Mouse (Mus musculus) kidney, embryonic 14.5 days (tissue): ENCODE measurements around the gene Mylk. TPM values are rescaled to one million over a fixed set of nuclear protein-coding genes. Genes with fewer than 3 reads are reported as not detected.

Source experiments
- ATAC-seq: fragments of 200-750 bp; cut with Nextera tagmentation; 2 replicates; pipeline ENCODE4 v1.8.0; 2017; ENCODE audit warnings: moderate number of reproducible peaks, mild to moderate bottlenecking, moderate TSS enrichment, moderate library complexity; ENCODE audit not compliant: low FRiP score, low TSS enrichment
- H3K27ac ChIP-seq: fragments of 300-500 bp; sonication (generic); 2 replicates; pipeline ENCODE4 v1.5.1; 2014; ENCODE audit warnings: low read depth, mild to moderate bottlenecking, low read length, moderate library complexity, mixed read lengths
- H3K27me3 ChIP-seq: fragments of 300-500 bp; sonication (generic); 2 replicates; pipeline ENCODE4 v1.6.1; 2014; ENCODE audit warnings: mild to moderate bottlenecking, low read length; ENCODE audit not compliant: control insufficient read depth, insufficient read depth
- H3K36me3 ChIP-seq: fragments of 300-500 bp; sonication (generic); 2 replicates; pipeline ENCODE4 v1.6.1; 2014; ENCODE audit warnings: low read length, mixed read lengths; ENCODE audit not compliant: control insufficient read depth, insufficient read depth
- H3K4me1 ChIP-seq: fragments of 300-500 bp; sonication (generic); 2 replicates; pipeline ENCODE4 v1.6.1; 2014; ENCODE audit warnings: low read length, mixed read lengths; ENCODE audit not compliant: control insufficient read depth, insufficient read depth
- H3K4me2 ChIP-seq: fragments of 300-500 bp; sonication (generic); replicated peaks from 2 replicates; pipeline ENCODE4 v1.6.1; 2014; ENCODE audit warnings: low read depth, mild to moderate bottlenecking, low read length
- H3K4me3 ChIP-seq: fragments of 300-500 bp; sonication (generic); 2 replicates; pipeline ENCODE4 v1.5.1; 2014; ENCODE audit warnings: mild to moderate bottlenecking, low read length
- H3K9ac ChIP-seq: fragments of 300-500 bp; sonication (generic); 2 replicates; pipeline ENCODE4 v1.6.1; 2014; ENCODE audit warnings: low read depth, mild to moderate bottlenecking, low read length, moderate library complexity
- H3K9me3 ChIP-seq: fragments of 300-500 bp; sonication (generic); 2 replicates; pipeline ENCODE4 v1.6.1; 2016; ENCODE audit warnings: low read length; ENCODE audit not compliant: control insufficient read depth
- WGBS: fragments of 180-500 bp; shearing (Covaris S2); extraction: QIAGEN DNeasy Blood & Tissue Kit; methylation state at CpG from one replicate; pipeline ENCODE4 v1.1.7; 2014; 5-methylcytosine and 5-hydroxymethylcytosine counted together
- polyA plus RNA-seq: library from polyadenylated mRNA; unstranded; fragments of >200 nt; fragmentation: Nextera tagmentation; extraction: Ambion mirVana; gene quantifications from 2 replicates; pipeline ENCODE4 v1.2.1, GENCODE M21; 2014

The Mylk gene
- polyA plus RNA-seq, 1 experiment from 2014 or later = 34.0 TPM

DNA sequence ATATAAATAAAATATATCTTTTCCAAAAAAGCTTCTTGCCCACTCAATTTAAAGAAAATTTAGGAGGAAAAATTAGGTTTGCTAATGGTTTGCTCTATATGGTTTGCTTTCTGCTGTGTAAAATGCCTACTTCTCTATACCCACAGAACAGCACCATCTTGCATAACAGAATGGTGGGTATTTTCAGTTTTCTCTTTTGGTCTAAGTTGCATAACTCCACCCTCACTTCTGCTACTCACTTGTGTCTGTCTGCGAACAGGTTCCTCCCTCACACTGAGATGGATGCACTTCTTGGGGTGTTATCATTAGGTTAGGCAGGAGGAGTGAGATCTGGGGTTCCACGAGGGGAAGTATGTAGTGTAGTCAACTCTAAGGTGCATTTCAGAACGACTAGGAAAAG is 68.6 kb downstream of the Mylk start:
- Histone ChIP-seq H3K27ac (no peak overlapping the region), H3K9ac (no peak overlapping the region), H3K9me3 (no peaks in the 10 kb centered on the region), H3K27me3 (no peaks in the 10 kb centered on the region), H3K36me3 (no peaks in the 10 kb centered on the region), H3K4me1 (no peaks in the 10 kb centered on the region), H3K4me2 (no peak overlapping the region), H3K4me3 (no peak overlapping the region)
- no peak for ATAC-seq
- 77% methylated on average over 3 of the region's 3 CpGs for WGBS

DNA sequence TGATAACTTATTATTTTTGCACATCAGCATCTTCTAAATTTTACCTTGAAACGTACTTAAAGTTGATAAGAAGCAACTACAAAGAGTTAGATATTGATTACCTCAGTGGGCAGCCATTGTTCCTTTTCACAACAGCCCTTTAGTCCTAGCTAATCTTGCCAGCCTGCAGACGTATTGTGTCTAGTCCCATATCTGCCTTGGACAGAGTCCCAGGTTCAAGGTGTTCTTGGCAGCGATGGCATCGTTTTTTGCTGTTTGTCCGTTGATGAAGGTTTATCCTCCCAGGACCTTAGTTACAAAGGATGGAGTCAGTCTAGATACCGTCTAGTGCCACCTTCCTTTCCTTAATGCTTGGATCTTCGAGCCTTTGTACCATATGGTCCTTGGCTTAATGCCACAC is 69.6 kb downstream of the Mylk start:
- Histone ChIP-seq H3K9ac (no peak overlapping the region), H3K4me1 (no peaks in the 10 kb centered on the region), H3K36me3 (no peaks in the 10 kb centered on the region), H3K4me2 (no peak overlapping the region), H3K27me3 (no peaks in the 10 kb centered on the region), H3K4me3 (no peak overlapping the region), H3K9me3 (no peaks in the 10 kb centered on the region), H3K27ac (no peak overlapping the region)
- WGBS = 89% methylated on average over 7 of the region's 7 CpGs
- ATAC-seq = no peak

- no peaks in the 10 kb centered on the region for H3K4me1 ChIP-seq
- H3K9me3 ChIP-seq = no peaks in the 10 kb centered on the region
- no peaks in the 10 kb centered on the region for H3K27me3 ChIP-seq
- 83% methylated on average over 7 of the region's 7 CpGs for WGBS
- no peak for ATAC-seq
- no peaks in the 10 kb centered on the region for H3K36me3 ChIP-seq
- H3K4me2 ChIP-seq = no peak overlapping the region
- H3K9ac ChIP-seq = no peak overlapping the region
- H3K4me3 ChIP-seq = no peak overlapping the region
- H3K27ac ChIP-seq = no peak overlapping the region
Observed at GRCm38 (mm10) chr16:34816548-34816947, 71.5 kb downstream of the Mylk start.

- Histone ChIP-seq H3K4me1 (no peaks in the 10 kb centered on the region), H3K27ac (no peak overlapping the region), H3K9ac (no peak overlapping the region), H3K4me3 (no peak overlapping the region), H3K27me3 (no peaks in the 10 kb centered on the region), H3K36me3 (no peaks in the 10 kb centered on the region), H3K9me3 (no peaks in the 10 kb centered on the region), H3K4me2 (no peak overlapping the region)
- no peak for ATAC-seq
- 54% methylated on average over 7 of the region's 7 CpGs for WGBS
Observed at GRCm38 (mm10) chr16:34825111-34825744, 80.2 kb downstream of the Mylk start.

- no peaks in the 10 kb centered on the region for H3K36me3 ChIP-seq
- no peaks in the 10 kb centered on the region for H3K27me3 ChIP-seq
- 36% methylated on average over 1 of the region's 1 CpGs for WGBS
- H3K27ac ChIP-seq = no peak overlapping the region
- no peak for ATAC-seq
- no peak overlapping the region for H3K9ac ChIP-seq
- H3K4me2 ChIP-seq = no peak overlapping the region
- H3K4me1 ChIP-seq = no peaks in the 10 kb centered on the region
- H3K4me3 ChIP-seq = no peak overlapping the region
- H3K9me3 ChIP-seq = no peaks in the 10 kb centered on the region
Observed at GRCm38 (mm10) chr16:34834477-34834876, 89.5 kb downstream of the Mylk start.

- Histone ChIP-seq H3K27ac (no peak overlapping the region), H3K9me3 (no peaks in the 10 kb centered on the region), H3K36me3 (no peaks in the 10 kb centered on the region), H3K27me3 (no peaks in the 10 kb centered on the region), H3K4me3 (no peak overlapping the region), H3K4me2 (no peak overlapping the region), H3K9ac (no peak overlapping the region), H3K4me1 (no peaks in the 10 kb centered on the region)
- WGBS = 71% methylated on average over 7 of the region's 7 CpGs
- no peak for ATAC-seq
Observed at GRCm38 (mm10) chr16:34839004-34839703, 94.1 kb downstream of the Mylk start.

DNA sequence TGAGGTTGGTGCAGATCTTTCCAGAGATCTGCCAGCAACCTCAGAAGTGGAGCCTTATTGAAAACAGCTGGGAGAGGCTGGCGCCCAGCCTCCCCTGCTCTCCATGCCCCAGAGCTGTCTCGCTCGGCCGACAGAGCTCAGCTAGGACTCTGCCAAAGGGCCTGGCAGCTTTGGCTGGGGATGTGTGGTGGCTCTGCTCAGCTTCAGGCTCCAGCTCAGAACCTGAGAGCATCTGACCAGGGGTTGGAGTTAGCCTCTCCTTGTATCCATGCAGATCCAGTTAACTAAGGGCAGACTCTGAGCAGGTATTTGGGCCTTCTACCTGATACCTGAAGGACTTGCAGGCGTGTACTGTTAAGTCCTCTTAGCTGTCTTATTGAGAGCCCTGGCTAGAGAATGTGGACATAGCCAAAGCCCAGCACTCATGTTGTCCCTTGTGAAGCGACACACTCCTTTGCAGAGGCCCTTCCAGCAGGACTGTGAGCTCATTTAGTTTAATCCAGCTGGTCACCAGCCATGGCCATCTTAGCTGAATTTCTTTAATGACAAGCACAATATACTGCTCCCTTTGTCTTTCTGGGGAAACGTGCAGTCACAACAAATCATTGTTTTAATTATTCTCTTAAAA is 94.8 kb downstream of the Mylk start:
- Histone ChIP-seq H3K4me3 (no peak overlapping the region), H3K27ac (no peak overlapping the region), H3K27me3 (no peaks in the 10 kb centered on the region), H3K4me2 (no peak overlapping the region), H3K4me1 (no peaks in the 10 kb centered on the region), H3K9me3 (no peaks in the 10 kb centered on the region), H3K9ac (no peak overlapping the region), H3K36me3 (no peaks in the 10 kb centered on the region)
- WGBS = 79% methylated on average over 7 of the region's 7 CpGs
- no peak for ATAC-seq

- Histone ChIP-seq H3K9me3 (no peaks in the 10 kb centered on the region), H3K4me1 (no peaks in the 10 kb centered on the region), H3K4me2 (no peak overlapping the region), H3K27me3 (no peaks in the 10 kb centered on the region), H3K9ac (no peak overlapping the region), H3K36me3 (no peaks in the 10 kb centered on the region), H3K4me3 (no peak overlapping the region), H3K27ac (no peak overlapping the region)
- no peak for ATAC-seq
- 90% methylated on average over 6 of the region's 6 CpGs for WGBS
Observed at GRCm38 (mm10) chr16:34844783-34845182, 99.8 kb downstream of the Mylk start.

GRCm38 (mm10) chr16:34847638-34848037 is 102.6 kb downstream of the Mylk start:
- 40% methylated on average over 3 of the region's 3 CpGs for WGBS
- ATAC-seq = no peak

More at GRCm38 (mm10) chr16:34847638-34848037, 102.6 kb downstream of the Mylk start:
- Histone ChIP-seq H3K36me3 (no peaks in the 10 kb centered on the region), H3K27ac (0 out of 2 replicates have a peak overlapping the region, but pooled peaks have one; percentile 4), H3K4me3 (no peak overlapping the region), H3K4me2 (no peak overlapping the region), H3K9ac (no peak overlapping the region), H3K9me3 (no peaks in the 10 kb centered on the region), H3K4me1 (no peaks in the 10 kb centered on the region), H3K27me3 (no peaks in the 10 kb centered on the region)
